ENCODE assay signal across 10 mouse cellular contexts in genomic region chr6:128011781-128012180, GRCm38 (mm10).
DNase-seq lines count a peak whose midpoint lies in the region; ATAC-seq and TF ChIP-seq lines count a peak whose summit lies in the region.
"Had no signal": no experiment of that assay in that cellular context is flagged by ENCODE, and none has a peak within 500 bp of the region (broad histone marks: within the 10 kb centered on the region; RNA-seq: fewer than 3 reads in every experiment).

No protein-coding gene starts in this region.

- no peak for DNase-seq in hindbrain, embryonic 10.5 days (ENCODE audit: low spot score)
- DNase-seq in hindbrain, embryonic 11.5 days (ENCODE audit: low spot score): no peak
- peak; percentile 32 to 44 for DNase-seq in lung, postnatal 4 days
- DNase-seq in lung, adult 2 months: no peak
- no peak for DNase-seq in limb, embryonic 11.5 days (ENCODE audit: low spot score)
- DNase-seq in stomach, postnatal 0 days (ENCODE audit: low spot score): no peak
- DNase-seq: kidney, adult 18-20 months; thymus, adult 18-20 months had no signal

- H3K4me3 ChIP-seq in hindbrain, embryonic 10.5 days: no peak overlapping the region
- no peak overlapping the region for H3K4me3 ChIP-seq in hindbrain, embryonic 11.5 days (ENCODE audit: low read depth, low read length)
- H3K4me3 ChIP-seq in lung, adult 2 months (replicated peaks; ENCODE audit: extremely low read depth, low read depth, low read length): no peak overlapping the region
- H3K4me3 ChIP-seq in limb, embryonic 11.5 days (ENCODE audit: low read depth, low read length): no peak overlapping the region
- no peak overlapping the region for H3K4me3 ChIP-seq in stomach, postnatal 0 days (ENCODE audit: low read depth, low read length)

- no peak overlapping the region for H3K9ac ChIP-seq in hindbrain, embryonic 11.5 days (ENCODE audit: low read depth, low read length)
- no peak overlapping the region for H3K9ac ChIP-seq in limb, embryonic 11.5 days (ENCODE audit: low read length)
- H3K9ac ChIP-seq in stomach, postnatal 0 days (ENCODE audit: low read length): no peak overlapping the region
- H3K9ac ChIP-seq: liver, embryonic 14.5 days had no signal

- ATAC-seq in hindbrain, embryonic 11.5 days (ENCODE audit: low FRiP score): no peak
- no peak for ATAC-seq in limb, embryonic 11.5 days (ENCODE audit: insufficient number of reproducible peaks, low FRiP score, low TSS enrichment, low read depth)
- no peak for ATAC-seq in stomach, postnatal 0 days (ENCODE audit: low FRiP score, low TSS enrichment)
- ATAC-seq in inflammation-experienced regulatory T-cells, adult 6 months: no peak

- peaks cover 84% of the 10 kb centered on the region for H3K4me1 ChIP-seq in hindbrain, embryonic 10.5 days (replicated peaks)
- H3K4me1 ChIP-seq in hindbrain, embryonic 11.5 days (replicated peaks; ENCODE audit: control insufficient read depth, insufficient read depth, low read length): 0 out of 2 replicates have a peak, but pooled peaks cover 3% of the 10 kb centered on the region
- H3K4me1 ChIP-seq in lung, adult 2 months (ENCODE audit: control insufficient read depth, insufficient read depth, low read length): peaks cover 15% of the 10 kb centered on the region
- H3K4me1 ChIP-seq in limb, embryonic 11.5 days (ENCODE audit: control insufficient read depth, insufficient read depth, low read length): peaks cover 54% of the 10 kb centered on the region
- H3K4me1 ChIP-seq in stomach, postnatal 0 days (replicated peaks; ENCODE audit: control insufficient read depth, insufficient read depth): peaks cover 12% of the 10 kb centered on the region; the same call in 1 of the 2 replicates

- 73% methylated on average over 17 of the region's 17 CpGs for WGBS in hindbrain, embryonic 10.5 days
- 72% methylated on average over 17 of the region's 17 CpGs for WGBS in hindbrain, embryonic 11.5 days
- 54% methylated on average over 17 of the region's 17 CpGs for WGBS in lung, adult 2 months
- 79% methylated on average over 17 of the region's 17 CpGs for WGBS in limb, embryonic 11.5 days
- 69% methylated on average over 17 of the region's 17 CpGs for WGBS in stomach, postnatal 0 days

- no peak for TF ChIP-seq EP300 in stomach, postnatal 0 days (optimal IDR thresholded peaks at IDR 0.05)

- H3K9me3 ChIP-seq in hindbrain, embryonic 10.5 days: no peaks in the 10 kb centered on the region
- H3K9me3 ChIP-seq in hindbrain, embryonic 11.5 days (ENCODE audit: control insufficient read depth, low read length): no peaks in the 10 kb centered on the region
- no peaks in the 10 kb centered on the region for H3K9me3 ChIP-seq in limb, embryonic 11.5 days (ENCODE audit: control insufficient read depth, low read length)
- no peaks in the 10 kb centered on the region for H3K9me3 ChIP-seq in stomach, postnatal 0 days (ENCODE audit: control insufficient read depth, low read length)

- no peak for TF ChIP-seq POLR2A in lung, adult 2 months (IDR thresholded peaks at IDR 0.05; ENCODE audit: borderline replicate concordance, extremely low read depth, low read depth, low read length)

- no peak for TF ChIP-seq CTCF in lung, adult 2 months (IDR thresholded peaks at IDR 0.05; ENCODE audit: insufficient read depth, low read length)
- no peak for TF ChIP-seq CTCF in stomach, postnatal 0 days (IDR thresholded peaks at IDR 0.05; ENCODE audit: low read depth)

- H3K4me2 ChIP-seq in hindbrain, embryonic 11.5 days (replicated peaks; ENCODE audit: low read depth, low read length): no peak overlapping the region
- H3K4me2 ChIP-seq in limb, embryonic 11.5 days (ENCODE audit: low read depth, severe bottlenecking): no peak overlapping the region
- H3K4me2 ChIP-seq in stomach, postnatal 0 days (replicated peaks; ENCODE audit: low read depth): no peak overlapping the region

- H3K27me3 ChIP-seq in hindbrain, embryonic 10.5 days (ENCODE audit: insufficient read depth, poor library complexity, severe bottlenecking): 0 out of 2 replicates have a peak, but pooled peaks cover 5% of the 10 kb centered on the region
- no peaks in the 10 kb centered on the region for H3K27me3 ChIP-seq in hindbrain, embryonic 11.5 days (ENCODE audit: control insufficient read depth, insufficient read depth, low read length)
- H3K27me3 ChIP-seq in limb, embryonic 11.5 days (ENCODE audit: control insufficient read depth, insufficient read depth, low read length): no peaks in the 10 kb centered on the region
- H3K27me3 ChIP-seq in stomach, postnatal 0 days (ENCODE audit: control insufficient read depth, insufficient read depth, low read length): no peaks in the 10 kb centered on the region

- H3K36me3 ChIP-seq in hindbrain, embryonic 10.5 days: no peaks in the 10 kb centered on the region
- H3K36me3 ChIP-seq in hindbrain, embryonic 11.5 days (ENCODE audit: control insufficient read depth, insufficient read depth, low read length): no peaks in the 10 kb centered on the region
- H3K36me3 ChIP-seq in limb, embryonic 11.5 days (ENCODE audit: control insufficient read depth, insufficient read depth, low read length): no peaks in the 10 kb centered on the region
- H3K36me3 ChIP-seq in stomach, postnatal 0 days (ENCODE audit: control insufficient read depth, insufficient read depth, low read length): 0 out of 2 replicates have a peak, but pooled peaks cover 3% of the 10 kb centered on the region

- peak overlapping the region; percentile 56 for H3K27ac ChIP-seq in hindbrain, embryonic 10.5 days
- no peak overlapping the region for H3K27ac ChIP-seq in hindbrain, embryonic 11.5 days (ENCODE audit: low read depth, low read length)
- H3K27ac ChIP-seq in limb, embryonic 11.5 days (replicated peaks; ENCODE audit: low read depth, low read length): 0 out of 2 replicates have a peak overlapping the region, but pooled peaks have one; percentile 21
- peak overlapping the region; percentile 84 for H3K27ac ChIP-seq in stomach, postnatal 0 days (replicated peaks)
- H3K27ac ChIP-seq: liver, embryonic 14.5 days had no signal

Comparison
In these comparisons a context has a peak if more than half of its experiments do, and no peak if none do; other contexts are left out.
1. DNase-seq: peak in lung, postnatal 4 days (2 of 2); none in hindbrain, embryonic 10.5 days (single experiment), hindbrain, embryonic 11.5 days (single experiment), lung, adult 2 months (single experiment), limb, embryonic 11.5 days (single experiment) and stomach, postnatal 0 days (single experiment).